Mouse (Mus musculus): ENCODE data around the gene Zfand2a. TPM values are rescaled to one million over a fixed set of nuclear protein-coding genes. Genes with fewer than 3 reads are reported as not detected.

The Zfand2a gene
- polyA plus RNA-seq, 1 experiment from 2014 or later, result 49.7 TPM

DNA sequence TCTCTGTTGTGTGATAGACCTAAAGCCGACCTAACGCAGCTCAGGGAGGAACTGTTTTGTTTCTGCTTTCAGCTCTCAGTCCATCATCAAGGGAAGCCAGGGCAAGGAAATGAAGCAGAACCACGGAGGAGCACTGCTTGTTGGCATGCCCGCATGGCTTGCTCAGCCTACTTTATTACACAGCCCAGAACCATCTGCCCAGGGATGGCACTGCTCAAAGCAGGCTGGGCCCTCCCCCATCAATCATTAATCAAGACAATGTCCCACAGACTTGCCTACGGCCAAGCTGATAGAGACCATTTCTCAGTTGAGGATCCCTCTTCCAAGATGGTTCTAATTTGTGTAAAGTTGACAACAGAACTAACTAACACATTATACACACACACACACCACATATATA is 14.4 kb upstream of the Zfand2a start:
- POLR2A ChIA-PET, result no interaction called here
- DNase-seq (ENCODE audit: low read depth, low spot score) (no peak), ATAC-seq (peak; percentile 15)
- CTCF ChIA-PET, result interaction anchor here (1.5 kb wide), 1 partner anchor 15 kb away, joined by 3 read pairs; the partner anchor contains the start of gene Zfand2a
- in situ Hi-C loops (cut with MboI; ENCODE audit: low pct_unique_long_range_greater_than_20kb), result no loop called here
- no peaks in the 10 kb centered on the region for H3K27me3 ChIP-seq
- no peak for TF ChIP-seq CTCF (IDR thresholded peaks at IDR 0.05)

- ATAC-seq (no peak), DNase-seq (ENCODE audit: low read depth, low spot score) (no peak)
- no peak for TF ChIP-seq CTCF (IDR thresholded peaks at IDR 0.05)
- CTCF ChIA-PET, result interaction anchor here (0.8 to 1.4 kb wide), 4 partner anchors 8 to 132 kb away, joined by 3 read pairs; no protein-coding TSS in a partner anchor
- in situ Hi-C loops (cut with MboI; ENCODE audit: low pct_unique_long_range_greater_than_20kb), result no loop called here
- H3K27me3 ChIP-seq, result no peaks in the 10 kb centered on the region
- POLR2A ChIA-PET, result no interaction called here
Observed at GRCm38 (mm10) chr5:139496939-139497338, 12.6 kb upstream of the Zfand2a start.

DNA sequence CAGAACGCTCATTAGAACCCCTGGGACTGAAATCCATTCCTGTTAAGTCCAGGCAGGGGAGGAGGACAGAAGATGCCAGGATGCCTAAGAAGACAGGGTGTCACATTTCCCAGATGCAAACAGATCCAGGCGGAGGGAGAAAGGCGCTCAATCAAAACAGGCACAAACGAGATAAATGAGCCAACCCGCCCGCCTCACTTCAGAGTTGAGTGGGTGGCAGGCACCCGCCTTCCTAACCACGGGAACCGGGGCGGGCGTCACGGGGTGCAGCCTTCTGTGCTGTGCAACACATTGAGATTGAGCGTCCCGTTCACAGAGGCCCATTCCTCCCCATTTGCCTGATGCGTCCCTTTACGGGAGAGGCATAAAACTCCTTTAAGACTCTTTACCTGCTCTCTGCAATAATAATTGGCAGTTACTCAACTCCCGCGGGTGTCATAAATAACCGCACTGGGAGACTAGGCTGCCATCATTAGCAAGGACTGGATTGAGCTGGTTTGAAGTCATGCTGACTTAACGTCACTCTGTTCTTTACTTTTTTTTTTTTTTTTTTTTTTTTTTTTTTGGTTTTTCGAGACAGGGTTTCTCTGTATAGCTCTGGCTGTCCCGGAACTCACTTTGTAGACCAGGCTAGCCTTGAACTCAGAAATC is 10.8 kb upstream of the Zfand2a start:
- no peak for TF ChIP-seq CTCF (IDR thresholded peaks at IDR 0.05)
- H3K27me3 ChIP-seq, result no peaks in the 10 kb centered on the region
- DNase-seq (ENCODE audit: low read depth, low spot score) (no peak), ATAC-seq (no peak)
- in situ Hi-C loops (cut with MboI; ENCODE audit: low pct_unique_long_range_greater_than_20kb), result no loop called here
- ChIA-PET CTCF (interaction anchor here (1.1 kb wide), 1 partner anchor 9 kb away, joined by 3 read pairs; no protein-coding TSS in a partner anchor), POLR2A (interaction anchor here (1.2 kb wide), 1 partner anchor 31 kb away, joined by 3 read pairs; no protein-coding TSS in a partner anchor)

- ChIA-PET CTCF (interaction anchor here (0.7 to 1.3 kb wide), 3 partner anchors 9 to 129 kb away, joined by 3 read pairs; partner anchors contain the start of gene Zfand2a), POLR2A (interaction anchor here (0.5 kb wide), 1 partner anchor 207 kb away, joined by 3 read pairs; no protein-coding TSS in a partner anchor)
- in situ Hi-C loops (cut with MboI; ENCODE audit: low pct_unique_long_range_greater_than_20kb), result no loop called here
- TF ChIP-seq CTCF (IDR thresholded peaks at IDR 0.05), result no peak
- no peaks in the 10 kb centered on the region for H3K27me3 ChIP-seq
- ATAC-seq (no peak), DNase-seq (ENCODE audit: low read depth, low spot score) (no peak)
Observed at GRCm38 (mm10) chr5:139493690-139494089, 9.3 kb upstream of the Zfand2a start.

- ChIA-PET CTCF (no interaction called here), POLR2A (no interaction called here)
- DNase-seq (ENCODE audit: low read depth, low spot score), result no peak
- no peak for TF ChIP-seq CTCF (IDR thresholded peaks at IDR 0.05)
- no peak for ATAC-seq
- in situ Hi-C loops (cut with MboI; ENCODE audit: low pct_unique_long_range_greater_than_20kb), result no loop called here
- no peaks in the 10 kb centered on the region for H3K27me3 ChIP-seq
Observed at GRCm38 (mm10) chr5:139491348-139491747, 7.0 kb upstream of the Zfand2a start.

DNA sequence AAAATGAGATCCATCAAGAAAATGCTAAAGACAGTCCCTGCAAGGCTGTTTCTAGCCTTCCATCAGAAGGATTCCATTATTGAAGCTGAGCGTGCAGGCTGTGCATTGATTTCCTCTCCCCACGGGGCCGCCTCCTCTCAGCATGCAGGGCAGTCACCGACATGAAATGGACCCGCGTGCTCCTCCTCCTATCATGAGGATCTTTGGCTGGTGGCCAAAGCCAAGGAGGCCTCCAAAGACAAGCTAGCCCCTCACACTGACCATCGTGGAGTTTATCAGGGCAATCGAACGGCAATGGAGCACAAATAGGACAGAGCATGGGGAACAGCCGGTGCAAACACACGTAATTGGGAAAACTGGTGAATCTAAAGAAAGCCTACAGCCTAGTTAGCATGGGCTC is 5.8 kb upstream of the Zfand2a start:
- H3K27me3 ChIP-seq, result no peaks in the 10 kb centered on the region
- in situ Hi-C loops (cut with MboI; ENCODE audit: low pct_unique_long_range_greater_than_20kb), result no loop called here
- CTCF ChIA-PET, result no interaction called here
- POLR2A ChIA-PET, result no interaction called here
- ATAC-seq (no peak), DNase-seq (ENCODE audit: low read depth, low spot score) (no peak)
- no peak for TF ChIP-seq CTCF (IDR thresholded peaks at IDR 0.05)

DNA sequence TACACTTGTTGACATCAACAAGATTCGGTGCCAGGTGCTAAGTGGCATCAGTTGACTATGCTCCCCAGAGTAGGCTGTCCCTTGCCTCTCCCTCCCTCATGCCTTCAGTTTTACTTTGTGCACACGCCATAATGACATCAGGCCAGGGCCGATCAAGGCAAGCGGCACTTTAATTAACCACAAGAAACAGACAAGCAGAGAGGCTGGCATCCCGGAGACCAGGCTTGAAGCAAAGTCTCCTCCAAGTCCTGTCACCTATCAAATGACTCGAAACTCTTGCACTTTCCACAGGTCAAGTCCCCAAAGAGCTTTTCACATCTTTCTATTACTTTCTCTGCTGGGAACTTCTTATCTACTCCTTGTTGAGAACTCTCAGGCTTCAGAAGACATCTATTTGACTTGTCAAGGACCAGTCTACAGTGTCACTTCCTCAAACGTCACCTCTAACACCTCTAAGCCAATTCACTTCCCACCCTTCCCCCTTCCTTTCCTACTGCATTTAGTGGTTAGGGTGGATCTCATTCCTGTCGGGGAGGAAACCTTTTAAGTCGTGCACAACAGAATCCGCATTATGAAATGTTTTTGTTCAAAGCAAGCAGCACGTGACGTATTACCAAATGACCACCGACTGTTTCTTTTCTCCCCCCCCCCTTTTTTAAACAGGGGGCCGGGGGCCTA is 1.0 kb downstream of the Zfand2a start:
- ATAC-seq (no peak), DNase-seq (ENCODE audit: low read depth, low spot score) (no peak)
- in situ Hi-C loops (cut with MboI; ENCODE audit: low pct_unique_long_range_greater_than_20kb), result no loop called here
- no peak for TF ChIP-seq CTCF (IDR thresholded peaks at IDR 0.05)
- CTCF ChIA-PET, result interaction anchor here (0.8 to 2.6 kb wide), 7 partner anchors 13 to 119 kb away, joined by 3 to 7 read pairs (median 4); no protein-coding TSS in a partner anchor
- no peaks in the 10 kb centered on the region for H3K27me3 ChIP-seq
- POLR2A ChIA-PET, result interaction anchor here (1.0 kb wide), 1 partner anchor 10 kb away, joined by 4 read pairs; no protein-coding TSS in a partner anchor

GRCm38 (mm10) chr5:139480406-139480805 is 3.9 kb downstream of the Zfand2a start:
- POLR2A ChIA-PET, result interaction anchor here (1.4 to 2.6 kb wide), 2 partner anchors 8 to 20 kb away, joined by 3 to 6 read pairs; partner anchors contain the start of gene 3110082I17Rik
- CTCF ChIA-PET, result interaction anchor here (1.1 to 2.6 kb wide), 2 partner anchors 11 to 25 kb away, joined by 3 to 7 read pairs; no protein-coding TSS in a partner anchor
- DNase-seq (ENCODE audit: low read depth, low spot score) (no peak), ATAC-seq (no peak)
- no peaks in the 10 kb centered on the region for H3K27me3 ChIP-seq
- TF ChIP-seq CTCF (IDR thresholded peaks at IDR 0.05), result no peak
- in situ Hi-C loops (cut with MboI; ENCODE audit: low pct_unique_long_range_greater_than_20kb), result no loop called here

GRCm38 (mm10) chr5:139479088-139479487 is 5.3 kb downstream of the Zfand2a start:
- POLR2A ChIA-PET, result no interaction called here
- DNase-seq (ENCODE audit: low read depth, low spot score), result no peak
- in situ Hi-C loops (cut with MboI; ENCODE audit: low pct_unique_long_range_greater_than_20kb), result no loop called here
- ATAC-seq, result peak; percentile 47
- CTCF ChIA-PET, result interaction anchor here (1.0 kb wide), 1 partner anchor 26 kb away, joined by 3 read pairs; no protein-coding TSS in a partner anchor
- H3K27me3 ChIP-seq, result no peaks in the 10 kb centered on the region
- no peak for TF ChIP-seq CTCF (IDR thresholded peaks at IDR 0.05)

DNA sequence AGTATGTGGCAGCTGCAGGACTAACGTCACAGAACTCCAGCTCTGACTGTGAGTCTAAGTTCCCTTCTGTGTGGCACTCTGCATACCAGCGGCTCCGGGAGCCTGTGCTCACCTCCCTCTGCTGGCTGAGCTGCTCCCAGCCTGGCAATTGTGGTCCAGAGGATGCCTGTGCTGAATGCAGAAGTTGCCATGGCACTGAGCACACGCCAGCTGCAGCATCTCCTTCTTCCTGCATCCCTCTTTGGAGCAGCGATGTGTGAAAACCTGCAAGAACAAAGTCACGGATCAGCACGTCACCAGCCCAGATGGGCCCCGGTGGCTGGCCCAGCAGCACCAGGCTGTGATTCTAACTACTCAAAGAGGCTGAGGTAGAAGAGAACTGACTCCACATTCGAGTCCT is 9.6 kb downstream of the Zfand2a start:
- TF ChIP-seq CTCF (IDR thresholded peaks at IDR 0.05), result no peak
- ChIA-PET CTCF (interaction anchor here (1.3 kb wide), 1 partner anchor 10 kb away, joined by 3 read pairs; no protein-coding TSS in a partner anchor), POLR2A (no interaction called here)
- ATAC-seq (no peak), DNase-seq (ENCODE audit: low read depth, low spot score) (no peak)
- H3K27me3 ChIP-seq, result no peaks in the 10 kb centered on the region
- in situ Hi-C loops (cut with MboI; ENCODE audit: low pct_unique_long_range_greater_than_20kb), result no loop called here
